8 mouse cellular contexts compared by ENCODE assay signal in genomic region chr16:45842440-45842839, GRCm38 (mm10).
DNase-seq lines count a peak whose midpoint lies in the region; ATAC-seq and TF ChIP-seq lines count a peak whose summit lies in the region.

No protein-coding gene starts in this region.

- no peak for DNase-seq in heart, postnatal 36 days
- peak; percentile 60 for DNase-seq in 3T3-L1 (ENCODE audit: low read depth, low spot score)
- DNase-seq in limb, embryonic 14.5 days (ENCODE audit: low spot score), result no peak
- DNase-seq in ovary, postnatal 14 days (ENCODE audit: low spot score), result no peak
- DNase-seq in urinary bladder, postnatal 10 days (ENCODE audit: low spot score), result no peak
- no peak for DNase-seq in left cerebral cortex, adult 8-10 months (ENCODE audit: low spot score in 2 of 2)

- WGBS in heart, embryonic 11.5 days (ENCODE audit: insufficient replicate concordance), result 51% methylated on average over 4 of the region's 4 CpGs
- WGBS in forebrain, embryonic 15.5 days, result 71% methylated on average over 4 of the region's 4 CpGs
- WGBS in limb, embryonic 14.5 days, result 52% methylated on average over 4 of the region's 4 CpGs

- peak overlapping the region; percentile 81 for H3K4me2 ChIP-seq in heart, embryonic 11.5 days
- H3K4me2 ChIP-seq in forebrain, embryonic 15.5 days (replicated peaks), result peak overlapping the region; percentile 99; the same call in 1 of the 2 replicates
- peak overlapping the region; percentile 80 for H3K4me2 ChIP-seq in limb, embryonic 14.5 days (replicated peaks; ENCODE audit: low read depth, low read length, severe bottlenecking)

- H3K27me3 ChIP-seq in heart, embryonic 11.5 days (ENCODE audit: control insufficient read depth, insufficient read depth, low read length), result no peaks in the 10 kb centered on the region
- H3K27me3 ChIP-seq in forebrain, embryonic 15.5 days, result 0 out of 2 replicates have a peak, but pooled peaks cover 3% of the 10 kb centered on the region
- no peaks in the 10 kb centered on the region for H3K27me3 ChIP-seq in limb, embryonic 14.5 days (ENCODE audit: control insufficient read depth, insufficient read depth, low read length)

- no peaks in the 10 kb centered on the region for H3K9me3 ChIP-seq in heart, embryonic 11.5 days (replicated peaks; ENCODE audit: control insufficient read depth, low read length)
- no peaks in the 10 kb centered on the region for H3K9me3 ChIP-seq in forebrain, embryonic 15.5 days
- no peaks in the 10 kb centered on the region for H3K9me3 ChIP-seq in limb, embryonic 14.5 days (ENCODE audit: control insufficient read depth, low read length)

- H3K4me3 ChIP-seq in heart, embryonic 11.5 days (ENCODE audit: low read depth, low read length), result peak overlapping the region; percentile 69
- peak overlapping the region; percentile 59; the same call in 1 of the 2 replicates for H3K4me3 ChIP-seq in forebrain, embryonic 15.5 days
- peak overlapping the region; percentile 80 for H3K4me3 ChIP-seq in limb, embryonic 14.5 days (replicated peaks; ENCODE audit: low read length)

- intact Hi-C loops in heart, postnatal 36 days (cut with DNase I), result loop anchor here (5.0 kb wide), 1 partner anchor 45 kb away; no protein-coding TSS in a partner anchor

- H3K36me3 ChIP-seq in heart, embryonic 11.5 days (ENCODE audit: control insufficient read depth, insufficient read depth, low read length), result no peaks in the 10 kb centered on the region
- H3K36me3 ChIP-seq in forebrain, embryonic 15.5 days, result no peaks in the 10 kb centered on the region
- H3K36me3 ChIP-seq in limb, embryonic 14.5 days (ENCODE audit: control insufficient read depth, insufficient read depth, low read length), result no peaks in the 10 kb centered on the region

- peak overlapping the region; percentile 90 for H3K9ac ChIP-seq in heart, embryonic 11.5 days (ENCODE audit: low read depth, low read length)
- H3K9ac ChIP-seq in forebrain, embryonic 15.5 days (replicated peaks), result no peak overlapping the region
- peak overlapping the region; percentile 94 for H3K9ac ChIP-seq in limb, embryonic 14.5 days (ENCODE audit: low read depth, low read length, severe bottlenecking)

- no peak for TF ChIP-seq POLR2A in limb, embryonic 14.5 days (IDR thresholded peaks at IDR 0.05; ENCODE audit: borderline replicate concordance, extremely low read depth, insufficient read depth, insufficient read length)

- peaks cover 34% of the 10 kb centered on the region for H3K4me1 ChIP-seq in heart, embryonic 11.5 days (ENCODE audit: control insufficient read depth, insufficient read depth, low read length)
- H3K4me1 ChIP-seq in forebrain, embryonic 15.5 days, result peaks cover 15% of the 10 kb centered on the region
- peaks cover 46% of the 10 kb centered on the region for H3K4me1 ChIP-seq in limb, embryonic 14.5 days (ENCODE audit: control insufficient read depth, insufficient read depth, low read length)

- H3K27ac ChIP-seq in heart, embryonic 11.5 days (ENCODE audit: low read depth, low read length), result peak overlapping the region; percentile 29; the same call in 1 of the 2 replicates
- no peak overlapping the region for H3K27ac ChIP-seq in forebrain, embryonic 15.5 days (replicated peaks)
- H3K27ac ChIP-seq in limb, embryonic 14.5 days (replicated peaks; ENCODE audit: low read depth, low read length), result no peak overlapping the region

- ATAC-seq in heart, embryonic 11.5 days (replicated peaks; ENCODE audit: insufficient number of reproducible peaks, low FRiP score, low TSS enrichment), result no peak
- no peak for ATAC-seq in forebrain, embryonic 15.5 days (replicated peaks)
- no peak for ATAC-seq in limb, embryonic 14.5 days (ENCODE audit: low FRiP score, low read depth)
